Mouse (Mus musculus) lung, postnatal 10 days (tissue): ENCODE results near the gene Eml1.
A peak's percentile ranks its signal among the peaks of the same experiment; 100 is the strongest.

Experiments used
- DNase-seq: peaks from one replicate; pipeline ENCODE4 v3.0.0; 2021

Gene Eml1

GRCm38 (mm10) chr12:108374689-108375088 lies 3.9 kb downstream of the Eml1 start:
- no peak for DNase-seq

GRCm38 (mm10) chr12:108378379-108379133 lies 7.8 kb downstream of the Eml1 start:
- DNase-seq = no peak

- peak; percentile 41 for DNase-seq
These were observed 15.9 kb downstream of the Eml1 start for GRCm38 (mm10) chr12:108386476-108387232.

GRCm38 (mm10) chr12:108389718-108390117 lies 19.0 kb downstream of the Eml1 start:
- DNase-seq = no peak

- no peak for DNase-seq
These were observed 21.7 kb downstream of the Eml1 start for GRCm38 (mm10) chr12:108392254-108393044.

GRCm38 (mm10) chr12:108393082-108393481 lies 22.3 kb downstream of the Eml1 start:
- DNase-seq = no peak

- peak; percentile 94 for DNase-seq
These were observed 22.9 kb downstream of the Eml1 start for GRCm38 (mm10) chr12:108393637-108394036.

GRCm38 (mm10) chr12:108394534-108395284 lies 24.0 kb downstream of the Eml1 start:
- DNase-seq = no peak

GRCm38 (mm10) chr12:108395285-108395660 lies 24.5 kb downstream of the Eml1 start:
- DNase-seq = no peak

- no peak for DNase-seq
These were observed 25.6 kb downstream of the Eml1 start for GRCm38 (mm10) chr12:108396081-108396947.

- DNase-seq = no peak
These were observed 27.9 kb downstream of the Eml1 start for GRCm38 (mm10) chr12:108398681-108399080.

- DNase-seq = no peak
These were observed 28.4 kb downstream of the Eml1 start for GRCm38 (mm10) chr12:108399191-108399590.

GRCm38 (mm10) chr12:108400951-108401350 lies 30.2 kb downstream of the Eml1 start:
- DNase-seq = peak; percentile 21

- peak; percentile 72 for DNase-seq
These were observed 33.2 kb downstream of the Eml1 start for GRCm38 (mm10) chr12:108403957-108404356.

GRCm38 (mm10) chr12:108409100-108409499 lies 38.3 kb downstream of the Eml1 start:
- DNase-seq = no peak

GRCm38 (mm10) chr12:108410416-108411208 lies 39.9 kb downstream of the Eml1 start:
- no peak for DNase-seq

GRCm38 (mm10) chr12:108414932-108415331 lies 44.2 kb downstream of the Eml1 start:
- no peak for DNase-seq

GRCm38 (mm10) chr12:108419570-108419969 lies 48.8 kb downstream of the Eml1 start:
- no peak for DNase-seq

- no peak for DNase-seq
These were observed 50.7 kb downstream of the Eml1 start for GRCm38 (mm10) chr12:108421477-108421876.

- peak; percentile 79 for DNase-seq
These were observed 51.7 kb downstream of the Eml1 start for GRCm38 (mm10) chr12:108422495-108422857.
